Mouse (Mus musculus): ENCODE measurements at regions not wholly inside any gene's neighbourhood (a gene's known extent, or its start where the extent isn't known, plus 50 kb on each side); places are given as distances from the start of the nearest gene placed in this dataset.
"Not testable (repeated sequence)": the region's sequence is repeated elsewhere in the genome, so short reads cannot be mapped to it uniquely, and the experiment has no call there.

GRCm38 (mm10) chr15:90400326-90401280 is 176.5 kb downstream of the Alg10b start:
- WGBS, result 14% methylated on average over 5 of the region's 5 CpGs
- ATAC-seq (ENCODE audit: low FRiP score), result peak; percentile 60
- no peak overlapping the region for H3K27ac ChIP-seq

GRCm38 (mm10) chr15:90420776-90421175 is 196.7 kb downstream of the Alg10b start:
- no peak overlapping the region for H3K27ac ChIP-seq
- H3K9ac ChIP-seq, result no peak overlapping the region
- no peak overlapping the region for H3K4me2 ChIP-seq
- no peaks in the 10 kb centered on the region for H3K36me3 ChIP-seq (replicated peaks)
- no peaks in the 10 kb centered on the region for H3K27me3 ChIP-seq
- no peaks in the 10 kb centered on the region for H3K9me3 ChIP-seq
- H3K4me1 ChIP-seq, result 0 out of 2 replicates have a peak, but pooled peaks cover 4% of the 10 kb centered on the region
- WGBS, result 100% methylated on average over 2 of the region's 2 CpGs
- no peak overlapping the region for H3K4me3 ChIP-seq (replicated peaks)
- ATAC-seq (ENCODE audit: low FRiP score), result no peak

More at GRCm38 (mm10) chr15:90400326-90401280, 176.5 kb downstream of the Alg10b start:
- no peak overlapping the region for H3K4me3 ChIP-seq (replicated peaks)
- H3K4me1 ChIP-seq, result peaks cover 9% of the 10 kb centered on the region
- no peak overlapping the region for H3K9ac ChIP-seq
- H3K4me2 ChIP-seq, result no peak overlapping the region
- no peaks in the 10 kb centered on the region for H3K9me3 ChIP-seq
- no peaks in the 10 kb centered on the region for H3K27me3 ChIP-seq
- H3K36me3 ChIP-seq (replicated peaks), result no peaks in the 10 kb centered on the region

GRCm38 (mm10) chr15:90422122-90422614 is 198.1 kb downstream of the Alg10b start:
- Histone ChIP-seq H3K9me3 (no peaks in the 10 kb centered on the region), H3K9ac (no peak overlapping the region), H3K4me3 (replicated peaks) (no peak overlapping the region), H3K4me1 (0 out of 2 replicates have a peak, but pooled peaks cover 4% of the 10 kb centered on the region), H3K4me2 (no peak overlapping the region), H3K36me3 (replicated peaks) (no peaks in the 10 kb centered on the region), H3K27me3 (no peaks in the 10 kb centered on the region), H3K27ac (no peak overlapping the region)
- WGBS, result 42% methylated on average over 5 of the region's 5 CpGs
- 0 out of 2 replicates have a peak, but pooled peaks have one; percentile 41 for ATAC-seq (ENCODE audit: low FRiP score)

DNA sequence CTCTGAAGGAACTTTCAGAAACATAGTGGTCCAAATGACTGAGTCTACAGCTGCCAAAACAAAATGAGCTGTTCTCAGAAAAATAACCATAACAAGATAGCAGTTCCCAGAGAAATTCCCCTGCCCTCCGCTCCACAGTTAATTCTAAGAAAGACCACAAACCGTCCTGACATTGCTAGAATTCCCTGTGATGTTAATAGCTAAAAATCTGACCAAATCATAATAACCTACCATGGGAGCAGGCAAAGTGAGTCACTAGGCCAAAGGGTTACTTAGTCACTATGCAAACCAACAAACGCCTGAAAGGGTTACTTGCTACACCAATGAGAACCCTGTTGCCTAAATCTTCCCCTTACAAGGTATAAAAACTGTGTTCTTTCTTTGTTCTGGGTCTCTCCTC is 206.9 kb downstream of the Alg10b start:
- H3K4me2 ChIP-seq; ATAC-seq (ENCODE audit: low FRiP score); H3K27ac ChIP-seq; H3K27me3 ChIP-seq; H3K4me3 ChIP-seq (replicated peaks); H3K36me3 ChIP-seq (replicated peaks); H3K9ac ChIP-seq; H3K4me1 ChIP-seq; H3K9me3 ChIP-seq: not testable (repeated sequence)
- 95% methylated on average over 3 of the region's 3 CpGs for WGBS

DNA sequence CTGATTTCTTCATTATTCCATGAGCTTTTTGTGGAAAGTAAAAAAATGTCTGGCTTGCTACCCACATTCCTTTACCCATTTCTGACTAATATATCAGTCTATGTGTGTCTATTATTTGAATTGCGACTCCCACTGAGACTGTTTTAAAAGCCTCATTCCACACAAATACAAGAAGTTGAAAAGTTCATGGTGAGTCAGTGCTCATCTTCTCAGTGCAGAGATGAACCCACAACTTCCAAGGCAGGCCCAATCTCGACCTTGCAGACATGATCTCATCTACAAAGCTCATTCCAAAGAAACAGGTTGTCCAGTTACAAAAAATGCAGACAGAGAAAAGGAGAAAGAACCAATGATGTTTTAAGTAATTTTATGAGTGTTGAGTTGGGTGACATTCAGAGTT is 208.0 kb downstream of the Alg10b start:
- Histone ChIP-seq H3K27ac (no peak overlapping the region), H3K9ac (no peak overlapping the region), H3K9me3 (no peaks in the 10 kb centered on the region), H3K36me3 (replicated peaks) (no peaks in the 10 kb centered on the region), H3K4me2 (no peak overlapping the region), H3K27me3 (no peaks in the 10 kb centered on the region), H3K4me1 (no peaks in the 10 kb centered on the region), H3K4me3 (replicated peaks) (no peak overlapping the region)
- ATAC-seq (ENCODE audit: low FRiP score), result no peak
- 67% methylated on average over 2 of the region's 2 CpGs for WGBS

DNA sequence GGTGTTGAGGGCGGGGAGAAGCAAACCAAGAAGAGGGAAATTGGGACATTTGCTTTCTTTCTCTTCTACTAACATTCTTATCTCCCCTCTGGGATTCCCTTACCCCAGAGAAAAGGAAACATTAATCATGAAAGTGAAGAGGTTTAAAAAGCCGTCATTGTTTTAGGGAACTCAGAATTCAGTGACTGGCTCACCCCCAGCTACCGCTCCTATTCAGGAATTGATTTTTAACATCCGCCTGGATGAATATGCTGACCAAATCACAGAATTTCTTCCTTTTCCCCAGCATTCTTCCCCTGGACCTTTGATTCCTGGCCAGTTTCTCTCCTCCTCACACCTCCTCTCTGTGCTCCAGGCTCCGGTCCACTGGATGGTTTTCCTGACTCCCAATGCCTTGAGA is 211.2 kb downstream of the Alg10b start:
- Histone ChIP-seq H3K4me1 (no peaks in the 10 kb centered on the region), H3K4me3 (replicated peaks) (no peak overlapping the region), H3K9ac (no peak overlapping the region), H3K4me2 (no peak overlapping the region), H3K27me3 (no peaks in the 10 kb centered on the region), H3K36me3 (replicated peaks) (no peaks in the 10 kb centered on the region), H3K27ac (no peak overlapping the region), H3K9me3 (no peaks in the 10 kb centered on the region)
- WGBS, result 65% methylated on average over 5 of the region's 5 CpGs
- no peak for ATAC-seq (ENCODE audit: low FRiP score)
